Mouse (Mus musculus): ENCODE data around the gene Slc17a7. TPM values are rescaled to one million over a fixed set of nuclear protein-coding genes. Genes with fewer than 3 reads are reported as not detected.
"Not testable (repeated sequence)": the region's sequence is repeated elsewhere in the genome, so short reads cannot be mapped to it uniquely, and the experiment has no call there.

Slc17a7 gene
- total RNA-seq, 4 experiments from 2014 or later, result 1,166 to 1,245 (median 1,206) TPM

DNA sequence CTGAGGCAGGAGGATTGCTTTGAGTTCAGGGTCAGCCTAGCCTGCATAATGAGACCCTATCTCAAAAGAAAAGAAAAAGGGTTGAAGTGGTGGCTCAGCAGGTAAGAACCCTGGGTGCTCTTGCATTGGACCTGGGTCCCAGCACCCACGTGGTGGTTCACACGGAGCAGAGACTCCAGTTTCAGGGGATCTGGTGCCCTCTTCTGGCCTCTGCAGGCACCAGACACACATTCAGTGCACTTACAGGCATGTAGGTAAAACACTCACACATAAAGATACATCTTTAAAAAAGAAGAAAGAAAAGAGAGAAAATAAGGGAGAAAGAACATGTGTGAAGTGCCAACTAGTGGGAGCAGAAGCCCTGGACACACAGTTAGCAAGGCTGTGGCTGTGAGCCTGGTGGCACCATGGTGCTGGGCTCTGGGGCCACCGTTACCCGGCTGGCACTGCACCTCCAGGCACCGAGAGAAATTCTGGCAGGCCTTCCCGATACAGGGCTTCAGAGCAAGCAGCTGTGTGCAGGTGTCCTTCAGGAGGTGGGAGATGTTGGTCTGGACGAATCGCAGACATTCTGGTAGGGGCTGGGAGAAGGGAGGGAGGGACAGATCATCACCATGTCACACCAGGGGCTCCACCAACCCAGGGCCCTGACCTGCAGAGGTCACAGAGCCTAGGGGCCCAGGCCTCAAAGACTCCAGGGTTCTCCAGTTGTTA lies 30.1 kb upstream of the Slc17a7 start:
- no peak for DNase-seq (ENCODE audit: low spot score in 2 of 2)

DNA sequence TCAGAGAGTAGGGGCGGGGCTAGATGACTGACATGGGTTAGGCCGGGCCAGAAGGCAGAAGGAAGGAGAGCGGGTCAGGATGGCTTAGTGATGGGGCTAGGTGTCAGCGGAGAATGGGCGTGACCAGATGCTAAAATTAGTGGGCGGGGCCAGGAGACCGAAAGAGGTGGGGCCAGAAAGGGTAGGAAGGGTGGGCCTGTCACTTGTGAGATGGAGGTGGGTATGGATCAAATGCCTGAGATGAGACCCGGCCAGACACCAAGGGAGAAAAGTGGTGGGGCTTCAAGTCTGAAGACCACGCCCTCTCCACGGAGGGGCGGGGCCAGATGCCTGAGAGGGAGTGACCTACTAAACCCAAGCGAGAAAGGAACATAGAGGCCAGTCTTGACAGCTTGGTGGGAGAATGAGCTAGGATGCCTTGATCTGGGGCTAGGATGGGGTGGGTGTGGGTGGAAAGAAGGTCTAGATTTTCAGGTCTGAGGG lies 29.2 kb upstream of the Slc17a7 start:
- DNase-seq (ENCODE audit: low spot score in 2 of 2), result no peak

DNA sequence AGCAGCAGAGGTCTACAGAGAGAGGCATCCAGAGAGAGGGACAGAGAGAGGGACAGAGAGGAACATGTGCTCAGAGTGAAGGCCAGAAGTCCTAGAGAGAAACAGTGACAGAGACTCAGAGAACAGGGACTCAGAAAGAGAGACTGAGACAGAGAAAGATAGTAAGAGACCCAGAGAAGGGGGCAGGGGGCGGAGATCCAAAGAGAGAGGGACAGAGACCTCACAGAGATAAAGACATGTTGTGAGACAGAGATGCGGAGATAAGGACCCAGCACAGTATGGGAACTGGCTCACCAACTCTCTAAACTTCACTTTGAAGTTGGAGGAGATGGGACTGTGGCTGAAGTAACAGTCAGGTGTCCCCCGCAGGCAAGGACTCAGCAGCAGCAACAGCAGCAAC lies 28.4 kb upstream of the Slc17a7 start:
- DNase-seq (ENCODE audit: low spot score in 2 of 2), result no peak

DNA sequence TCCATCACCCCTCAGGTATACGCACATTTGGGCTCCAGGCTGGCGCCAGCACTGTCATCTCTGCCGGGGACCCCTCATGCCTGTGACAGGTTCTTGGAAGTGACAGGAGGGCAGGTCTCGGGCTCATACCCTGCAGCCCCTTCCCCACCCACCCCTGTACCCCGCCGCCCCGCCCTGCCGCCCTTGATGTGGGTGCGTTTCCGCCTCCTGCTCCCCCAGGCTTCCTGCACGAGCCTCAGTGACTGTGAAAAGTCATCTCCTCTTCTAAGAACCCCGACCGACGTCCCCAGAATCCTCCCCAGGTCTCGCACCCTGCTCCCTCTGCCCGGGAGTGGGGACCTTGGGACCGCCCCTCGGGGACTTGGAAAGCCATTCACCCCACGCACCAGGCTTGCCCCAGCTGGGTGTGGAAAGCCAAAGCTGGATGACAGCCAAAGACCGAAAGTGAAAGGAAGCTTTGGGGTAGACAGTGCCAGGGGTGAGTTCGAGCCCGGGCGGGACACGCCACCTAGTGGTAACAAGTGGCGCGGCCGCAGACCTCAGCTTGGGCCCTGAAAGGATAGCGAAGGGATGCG lies 27.7 kb upstream of the Slc17a7 start, which contains the start of the genes Gm45713 and Flt3l:
TSS of gene Gm45713 (minus strand) at position 239 of the 575 bp plus-strand sequence.
TSS of gene Flt3l (minus strand) at position 440 of the 575 bp plus-strand sequence.
- DNase-seq (ENCODE audit: low spot score in 2 of 2), result peak; percentile 86 to 91

DNA sequence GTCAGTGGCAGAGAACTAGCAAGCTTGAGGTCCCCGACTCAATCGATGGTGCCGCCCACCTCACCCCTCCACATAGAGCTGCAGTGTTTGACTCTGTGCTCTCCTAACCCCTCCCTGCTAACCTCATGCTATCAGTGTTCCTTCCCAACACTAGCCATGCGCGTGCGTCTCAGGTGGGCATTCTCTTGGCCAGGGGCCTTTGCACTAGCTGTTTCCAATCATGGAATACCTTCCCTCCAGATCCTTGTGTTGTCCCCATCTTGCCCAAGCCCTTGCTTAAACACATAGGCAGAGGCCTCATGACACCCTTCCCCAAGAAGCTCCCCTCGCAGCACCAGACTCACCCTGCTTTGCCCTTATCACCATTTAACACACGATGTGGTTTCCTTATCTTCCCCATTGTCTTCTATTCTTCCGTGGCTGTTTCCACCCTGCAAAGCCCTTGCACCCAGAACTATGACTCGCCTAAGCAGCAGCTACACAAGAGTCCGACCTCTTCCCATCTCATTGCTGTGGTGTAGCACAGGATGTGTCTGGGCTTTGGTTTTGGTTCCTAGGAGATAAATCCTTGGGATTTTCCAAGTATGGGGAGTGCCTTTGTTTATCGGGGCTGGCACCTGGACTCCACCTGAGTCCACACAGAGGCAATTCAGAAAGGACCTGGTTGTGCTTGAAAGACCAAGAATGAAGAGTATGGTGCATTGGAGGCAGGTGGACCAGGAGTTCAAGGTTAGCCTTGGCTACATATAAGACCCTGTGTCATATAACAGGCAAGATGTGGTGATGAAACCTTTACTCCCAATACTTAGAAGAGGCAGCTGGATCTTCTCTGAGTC lies 26.4 kb upstream of the Slc17a7 start:
- no peak for DNase-seq (ENCODE audit: low spot score in 2 of 2)

DNA sequence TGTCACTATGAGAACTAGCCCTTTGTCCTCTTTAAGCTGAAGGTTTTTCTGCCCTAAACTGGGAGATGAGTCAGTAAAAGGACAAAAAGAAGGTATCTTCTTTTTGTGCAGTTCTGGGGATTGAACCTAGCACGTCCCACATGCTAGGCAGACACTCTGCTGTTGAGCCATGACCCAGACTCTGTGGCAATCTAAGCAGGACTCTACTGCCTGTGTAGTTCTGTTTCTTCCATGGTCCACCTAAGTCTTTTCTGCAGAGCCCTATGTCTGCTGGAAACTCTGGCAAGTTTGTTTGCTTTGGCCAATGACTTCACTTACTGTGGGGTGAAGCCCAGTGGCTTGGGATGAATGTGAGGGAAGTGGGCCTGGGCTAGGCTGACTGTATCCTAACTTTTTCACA lies 25.3 kb upstream of the Slc17a7 start:
- no peak for DNase-seq (ENCODE audit: low spot score in 2 of 2)

DNA sequence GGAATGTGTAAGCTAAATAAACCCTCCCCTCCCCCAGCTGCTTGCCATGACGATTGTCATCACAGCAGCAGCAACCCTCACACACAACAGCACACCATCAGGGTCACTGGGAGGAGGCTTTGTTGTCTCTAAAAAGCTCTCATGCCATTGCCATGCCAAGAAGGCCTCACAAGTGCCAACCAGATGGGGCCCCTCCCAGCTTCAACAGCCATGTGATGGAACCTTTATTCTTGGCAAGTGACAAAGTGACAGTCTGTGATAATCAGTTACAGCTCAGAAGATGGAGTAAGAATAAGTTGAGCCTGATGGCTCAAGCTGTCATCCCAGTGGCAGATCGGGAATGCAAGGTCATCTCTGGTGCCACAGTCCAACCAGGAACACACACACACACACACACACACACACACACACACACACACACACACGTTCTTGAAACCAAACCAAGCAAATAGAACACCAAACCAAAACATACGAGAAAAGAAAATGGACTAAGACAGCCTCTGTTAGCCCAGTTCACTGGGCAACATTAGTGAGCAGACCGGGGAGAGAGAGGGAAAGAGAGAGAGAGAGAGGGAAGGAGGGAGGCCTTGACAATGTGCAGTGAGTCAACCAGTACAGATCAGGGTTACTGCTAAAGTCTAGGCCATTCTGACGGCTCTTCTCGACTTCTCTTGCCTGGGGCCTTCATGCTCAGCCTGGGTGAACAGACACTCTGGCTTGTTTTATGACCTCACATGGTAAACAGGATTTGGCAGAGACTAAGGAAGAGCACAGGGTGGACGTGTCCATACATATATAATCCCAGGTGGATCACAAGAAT lies 23.6 kb upstream of the Slc17a7 start:
- no peak for DNase-seq (ENCODE audit: low spot score in 2 of 2)

DNA sequence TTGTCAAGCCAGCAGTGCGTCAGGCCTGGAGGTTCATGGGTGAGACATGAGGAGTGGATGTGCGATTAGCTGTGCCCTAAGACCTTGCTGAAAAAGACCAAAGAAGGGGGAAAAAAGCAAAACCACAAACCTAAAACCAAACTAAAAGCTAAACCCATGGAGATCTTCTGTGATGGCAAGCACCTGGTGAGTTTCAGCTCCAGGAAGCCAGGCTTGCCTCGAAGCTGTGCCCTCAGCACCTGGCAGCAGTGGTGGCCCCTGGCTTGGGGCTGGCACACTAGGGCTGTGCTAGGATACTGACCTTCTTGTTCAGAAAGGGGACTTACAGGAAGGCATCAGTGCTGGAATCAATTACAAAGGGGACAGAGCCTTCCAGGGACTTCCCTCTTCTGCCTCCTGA lies 22.4 kb upstream of the Slc17a7 start:
- no peak for DNase-seq (ENCODE audit: low spot score in 2 of 2)

DNA sequence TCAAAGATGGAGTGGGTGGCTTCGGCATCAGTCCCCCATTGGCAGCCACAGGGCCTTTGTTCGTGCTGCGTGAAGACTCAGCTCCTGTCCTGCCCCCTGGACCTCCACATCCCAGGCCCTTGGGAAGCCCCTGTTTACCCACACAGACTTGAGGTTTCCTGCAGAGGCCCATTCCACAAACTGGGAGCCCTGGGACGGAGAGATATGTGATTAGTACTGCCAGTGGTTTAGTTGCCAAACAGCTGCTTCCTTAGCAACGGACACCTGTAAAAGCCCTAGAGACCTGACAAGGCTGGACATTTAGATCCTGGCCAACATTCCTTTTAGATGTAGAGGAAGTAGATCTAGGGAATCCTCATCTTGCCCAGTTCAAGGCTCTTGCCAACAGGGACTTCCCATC lies 21.8 kb upstream of the Slc17a7 start:
- no peak for DNase-seq (ENCODE audit: low spot score in 2 of 2)

DNA sequence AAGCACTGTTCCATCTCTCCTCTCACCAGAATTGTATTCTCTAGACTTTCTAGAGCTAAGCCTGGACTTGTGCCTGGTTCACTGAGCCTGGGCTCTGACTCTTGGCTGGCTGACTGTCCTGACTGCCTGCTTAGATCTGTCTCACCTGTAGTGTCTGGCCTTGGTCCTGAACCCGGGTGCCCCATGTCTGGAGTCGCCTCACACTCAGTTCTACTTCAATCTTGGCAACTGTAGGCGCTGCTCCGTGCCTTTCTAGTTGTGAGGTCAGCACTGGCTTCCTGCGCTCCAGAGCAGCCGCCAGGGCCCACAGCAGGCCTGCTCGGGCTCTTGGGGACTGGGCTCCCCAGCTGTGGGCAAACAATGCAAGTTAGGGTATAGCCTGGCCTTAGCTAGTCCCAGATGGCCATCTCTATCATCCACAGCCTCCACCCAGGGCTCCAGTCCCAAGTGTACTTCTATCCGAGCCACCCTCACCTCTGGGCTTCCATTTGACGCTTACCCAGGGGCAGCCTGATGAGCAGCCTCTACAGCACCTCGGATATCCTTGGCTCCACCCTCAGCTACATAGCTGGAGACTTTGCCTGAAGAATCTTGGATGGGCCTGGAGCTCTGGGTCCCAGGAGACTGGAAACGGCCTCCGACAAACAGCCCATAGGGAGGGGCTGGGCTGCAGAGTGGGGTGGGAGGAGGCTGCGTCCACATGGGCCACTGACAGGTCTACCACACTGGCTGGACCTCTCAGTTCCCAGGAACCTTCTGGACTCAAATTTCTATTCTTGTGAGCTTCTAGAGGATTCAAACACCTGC lies 19.2 kb upstream of the Slc17a7 start:
- DNase-seq (ENCODE audit: low spot score in 2 of 2), result no peak

DNA sequence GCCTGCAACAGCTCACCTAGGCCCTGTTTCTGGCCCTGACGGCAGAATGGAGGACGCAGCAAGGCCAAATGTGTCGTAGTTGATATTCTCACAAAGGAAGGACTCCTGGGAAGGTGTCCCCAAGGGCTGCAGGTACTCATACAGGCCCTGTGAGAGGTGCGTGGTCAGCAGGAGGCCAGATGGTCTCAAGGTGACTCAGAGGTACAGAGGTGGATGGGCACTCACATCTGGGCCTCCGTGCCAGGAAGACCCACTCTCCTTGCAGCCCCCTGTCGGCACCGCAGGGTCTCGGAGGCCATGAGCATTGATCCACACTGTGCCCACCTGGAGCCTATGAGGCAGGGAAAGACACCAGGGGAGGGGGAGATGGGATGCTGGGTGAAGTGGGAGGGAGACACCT lies 18.3 kb upstream of the Slc17a7 start:
- no peak for DNase-seq (ENCODE audit: low spot score in 2 of 2)

DNA sequence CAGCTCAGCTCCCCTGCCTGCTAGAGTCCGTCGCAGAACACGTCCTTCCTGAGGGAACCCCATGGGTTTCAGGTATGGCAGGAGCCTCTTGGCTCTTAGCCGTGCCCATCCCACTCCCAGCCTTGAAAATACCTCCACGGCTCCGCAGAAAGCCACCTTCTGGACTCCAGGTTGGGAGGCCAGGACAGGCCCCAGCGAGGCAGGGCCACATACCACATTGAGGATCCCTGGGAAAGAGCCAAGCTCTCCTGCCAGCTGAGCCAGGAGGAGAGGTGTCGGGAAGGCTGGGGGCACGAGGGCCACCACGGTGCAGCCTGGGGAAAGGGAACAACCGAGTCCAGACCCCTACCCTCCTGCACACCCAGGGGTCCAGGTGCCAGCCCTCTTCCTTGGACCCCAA lies 16.5 kb upstream of the Slc17a7 start:
- no peak for DNase-seq (ENCODE audit: low spot score in 2 of 2)

DNA sequence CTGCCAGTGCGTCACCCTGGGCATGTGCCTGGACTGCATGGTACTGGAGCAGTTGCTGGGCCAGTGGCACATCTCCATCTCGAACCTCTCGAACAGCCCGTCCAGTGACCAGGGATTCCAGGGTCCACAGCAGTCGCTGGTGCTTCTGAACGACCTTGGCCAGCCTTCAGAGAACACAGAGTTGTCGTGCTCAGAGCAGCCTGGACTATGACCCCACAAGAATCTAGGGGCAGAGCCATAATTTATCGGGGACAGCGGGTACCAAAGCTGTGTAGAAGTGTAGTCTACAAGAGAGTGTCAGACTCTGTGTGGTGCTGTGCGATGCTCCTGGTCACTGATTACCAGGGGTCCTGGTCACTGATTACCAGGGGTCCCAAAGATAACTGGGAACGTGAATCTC lies 15.8 kb upstream of the Slc17a7 start:
- no peak for DNase-seq (ENCODE audit: low spot score in 2 of 2)

DNA sequence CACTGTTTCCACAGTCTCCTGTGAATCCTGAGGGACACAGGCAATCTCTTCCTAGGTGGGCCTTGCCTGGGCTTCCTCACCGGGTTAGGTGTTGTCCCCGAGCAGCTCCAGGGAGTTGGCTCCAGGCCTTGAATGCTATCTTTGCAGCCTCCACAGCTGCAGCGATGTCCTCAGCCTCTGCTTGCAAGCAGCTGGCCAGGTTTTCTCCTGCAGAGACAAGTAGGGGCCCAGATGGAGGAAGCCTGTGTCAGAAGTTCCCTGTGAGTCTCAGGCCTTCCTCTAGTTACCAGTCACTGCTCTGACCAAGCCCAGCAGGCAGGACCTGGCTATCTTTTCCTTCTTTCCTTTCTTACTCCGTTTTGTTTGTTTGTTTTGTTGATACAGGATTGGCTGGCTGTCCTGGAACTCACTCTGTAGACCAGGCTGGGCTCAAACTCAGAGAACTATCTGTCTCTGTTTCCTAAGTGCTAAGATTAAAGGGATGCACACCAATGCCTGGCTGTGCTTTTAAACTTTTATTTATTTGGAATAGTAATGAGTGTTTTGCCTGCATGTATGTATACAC lies 15.1 kb upstream of the Slc17a7 start:
- no peak for DNase-seq (ENCODE audit: low spot score in 2 of 2)

DNA sequence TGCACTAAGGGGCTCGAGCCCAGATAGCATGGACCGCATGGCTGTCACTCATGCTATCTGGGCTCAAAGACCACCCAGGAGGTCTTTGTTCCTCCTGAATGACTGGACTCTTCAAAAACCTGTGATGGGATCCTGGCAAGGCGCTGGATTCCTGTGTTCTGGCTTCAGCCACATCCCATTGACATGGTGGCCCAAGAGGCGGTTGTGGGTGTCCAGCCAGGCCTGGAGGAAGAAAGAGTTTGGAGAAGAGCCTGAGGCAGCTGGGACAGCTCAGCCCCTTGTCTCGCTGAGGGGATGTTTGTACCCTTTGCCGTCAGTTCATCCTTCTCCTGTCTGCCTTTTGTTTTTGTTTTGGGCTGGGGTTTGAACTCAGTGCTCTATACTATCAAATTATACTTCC lies 14.2 kb upstream of the Slc17a7 start:
- DNase-seq (ENCODE audit: low spot score in 2 of 2), result no peak

DNA sequence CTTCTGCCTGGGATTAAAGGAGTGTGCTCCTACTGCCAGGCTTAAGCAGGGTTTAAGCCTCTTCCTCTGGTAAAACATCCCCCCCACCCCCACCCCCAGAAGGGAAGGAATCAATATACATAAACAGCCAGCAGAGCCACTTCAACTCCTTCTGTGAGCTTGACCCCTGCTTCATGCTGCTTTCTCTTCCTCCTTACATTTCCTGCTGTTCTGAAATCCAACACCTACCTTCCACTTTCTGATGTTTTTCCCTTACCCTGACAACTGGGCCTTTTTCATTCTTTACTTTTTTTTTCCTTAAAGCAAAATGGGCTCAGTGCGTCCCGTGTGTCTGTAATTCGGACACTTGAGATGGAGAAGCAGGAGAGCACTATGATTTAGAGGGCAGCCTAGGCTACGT lies 13.4 kb upstream of the Slc17a7 start:
- DNase-seq (ENCODE audit: low spot score in 2 of 2), result no peak

DNA sequence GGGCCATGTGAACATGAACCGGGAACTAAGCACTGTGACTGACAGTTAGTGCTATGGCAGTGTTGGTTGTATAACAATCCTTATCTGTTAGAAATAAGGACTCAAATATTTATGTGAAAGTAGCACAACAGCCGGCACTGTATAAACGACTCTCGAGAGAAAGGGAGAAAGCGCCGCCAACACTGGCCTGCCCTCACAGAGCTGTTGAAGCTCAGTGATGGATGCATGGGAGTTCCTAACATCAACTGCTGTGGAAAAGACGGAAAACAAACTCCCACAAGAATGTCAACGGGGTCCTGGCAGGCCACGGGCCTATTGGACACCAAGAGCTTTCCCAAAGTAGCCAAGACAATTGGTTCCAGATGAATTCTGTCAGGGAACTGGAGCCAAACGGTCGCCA lies 12.4 kb upstream of the Slc17a7 start:
- DNase-seq (ENCODE audit: low spot score in 2 of 2), result no peak

DNA sequence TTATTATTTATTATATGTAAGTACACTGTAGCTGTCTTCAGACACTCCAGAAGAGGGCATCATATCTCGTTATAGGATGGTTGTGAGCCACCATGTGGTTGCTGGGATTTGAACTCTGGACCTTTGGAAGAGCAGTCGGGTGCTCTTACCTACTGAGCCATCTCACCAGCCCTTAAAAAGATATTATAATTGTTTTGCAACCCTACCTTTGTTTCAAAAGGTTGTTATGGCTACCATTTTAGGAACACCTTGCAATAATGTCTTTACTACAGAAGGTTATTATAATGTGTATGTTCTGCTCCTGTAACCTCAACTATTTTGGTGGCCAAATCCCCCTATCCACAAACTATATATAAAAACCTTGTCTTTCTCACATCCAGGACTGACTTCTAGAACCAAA lies 10.7 kb upstream of the Slc17a7 start:
- DNase-seq (ENCODE audit: low spot score in 2 of 2), result not testable (repeated sequence)

DNA sequence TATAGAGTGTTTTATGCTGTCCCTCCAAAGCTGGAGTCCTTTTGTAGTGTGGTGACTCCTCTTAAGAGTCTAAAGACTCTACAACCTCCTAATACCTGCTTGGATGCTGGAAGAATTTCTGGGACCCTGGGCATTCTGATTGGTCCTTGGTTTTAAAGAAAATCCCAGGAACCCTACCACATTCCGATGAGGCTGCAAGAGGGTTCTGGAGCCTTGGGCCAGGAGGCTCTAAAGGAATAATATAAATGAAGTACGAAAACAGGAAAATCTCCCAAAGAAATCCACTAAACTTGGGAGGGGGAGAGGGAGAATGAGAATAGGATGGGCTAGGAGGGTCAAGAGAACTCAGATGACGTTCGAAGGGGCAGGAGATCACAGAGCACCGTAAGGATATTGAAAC lies 10.2 kb upstream of the Slc17a7 start:
- no peak for DNase-seq (ENCODE audit: low spot score in 2 of 2)
